Mouse (Mus musculus) bone marrow, adult 2 months (tissue): ENCODE measurements around the gene Ispd.

Source experiments
- CTCF ChIP-seq: fragments of 200-500 bp; IDR thresholded peaks from 2 replicates; pipeline ENCODE4 v1.5.1; 2011; ENCODE audit warnings: low read length, control low read depth; ENCODE audit not compliant: control insufficient read depth, insufficient read depth
- POLR2A ChIP-seq: fragments of 200-500 bp; IDR thresholded peaks from 2 replicates; pipeline ENCODE4 v1.6.1; 2011; ENCODE audit warnings: low read depth, mild to moderate bottlenecking, control low read depth, low read length, borderline replicate concordance; ENCODE audit not compliant: control insufficient read depth

GRCm38 (mm10) chr12:36723302-36723701 is 342.1 kb downstream of the Ispd start:
- TF ChIP-seq POLR2A (no peak), CTCF (no peak)
